Comparison of ENCODE assay signal across 26 mouse cellular contexts in the genomic region with DNA sequence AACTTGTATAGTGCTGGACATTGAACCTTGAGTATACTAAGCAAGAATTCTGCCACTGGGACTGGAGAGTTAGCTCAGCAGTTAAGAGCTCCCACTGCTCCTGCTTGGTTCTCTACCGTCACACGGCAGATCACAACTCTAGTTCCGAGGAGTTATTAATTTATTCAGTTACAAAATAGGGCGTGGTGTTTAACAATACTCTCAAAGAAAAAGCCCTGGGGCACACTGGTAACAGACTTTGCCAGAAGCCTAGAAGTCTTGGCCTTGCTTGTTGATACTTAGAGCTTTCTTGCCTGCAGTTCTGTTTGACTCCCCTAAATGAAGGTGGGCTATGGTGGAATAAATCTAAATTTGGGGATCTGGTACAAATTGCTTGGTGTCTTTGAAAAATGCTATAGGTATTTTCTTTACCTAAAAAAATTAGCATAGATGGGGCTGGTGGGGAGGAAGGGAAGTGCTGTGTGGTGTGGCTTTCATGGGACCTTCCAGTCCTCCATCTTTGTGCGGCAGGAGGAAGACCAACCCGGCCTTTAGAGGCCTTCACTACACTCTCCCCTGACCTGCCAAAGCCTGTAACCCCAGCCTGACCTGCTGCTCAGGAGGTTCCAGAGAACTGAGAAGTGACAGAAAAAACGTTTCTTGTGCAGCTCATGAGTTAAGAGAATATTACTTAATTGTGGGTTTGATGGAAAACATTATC.
DNase-seq lines count a peak whose midpoint lies in the region; ATAC-seq and TF ChIP-seq lines count a peak whose summit lies in the region.
"Had no signal": no experiment of that assay in that cellular context is flagged by ENCODE, and none has a peak within 500 bp of the region (broad histone marks: within the 10 kb centered on the region; RNA-seq: fewer than 3 reads in every experiment).

No protein-coding gene starts in this region.

- H3K36me3 ChIP-seq in lung, embryonic 16.5 days (ENCODE audit: control insufficient read depth, insufficient read depth, low read length) = no peaks in the 10 kb centered on the region; the same call in 1 of the 2 replicates
- H3K36me3 ChIP-seq in embryonic facial prominence, embryonic 15.5 days = no peaks in the 10 kb centered on the region
- H3K36me3 ChIP-seq: forebrain, embryonic 12.5 days; G1E; heart, embryonic 15.5 days; hindbrain, embryonic 12.5 days; stomach, embryonic 15.5 days had no signal

- no peak for TF ChIP-seq CTCF in gastrocnemius, adult 2 months (IDR thresholded peaks at IDR 0.05)
- TF ChIP-seq CTCF in lung, adult 2 months (IDR thresholded peaks at IDR 0.05; ENCODE audit: insufficient read depth, low read length) = no peak

- 38% methylated on average over 7 of the region's 7 CpGs for WGBS in lung, embryonic 16.5 days
- WGBS in lung, adult 2 months = 36% methylated on average over 7 of the region's 7 CpGs
- 33% methylated on average over 7 of the region's 7 CpGs for WGBS in embryonic facial prominence, embryonic 15.5 days

- no peak for TF ChIP-seq POLR2A in lung, adult 2 months (IDR thresholded peaks at IDR 0.05; ENCODE audit: borderline replicate concordance, extremely low read depth, low read depth, low read length)

- peak overlapping the region; percentile 12; the same call in 1 of the 2 replicates for H3K27ac ChIP-seq in gastrocnemius, adult 2 months
- H3K27ac ChIP-seq in lung, embryonic 16.5 days (ENCODE audit: low read length) = peak overlapping the region; percentile 85
- H3K27ac ChIP-seq in embryonic facial prominence, embryonic 15.5 days (replicated peaks) = peak overlapping the region; percentile 87
- H3K27ac ChIP-seq: forebrain, embryonic 12.5 days; heart, embryonic 15.5 days; hindbrain, embryonic 12.5 days; hindbrain, postnatal 0 days; left cerebral cortex, adult 2 months; macrophage; stomach, embryonic 15.5 days had no signal

- peak; percentile 85 for ATAC-seq in lung, embryonic 16.5 days (ENCODE audit: low read depth)
- peak; percentile 53; the same call in 1 of the 2 replicates for ATAC-seq in embryonic facial prominence, embryonic 15.5 days (ENCODE audit: insufficient number of reproducible peaks, low FRiP score, low TSS enrichment, low read depth)
- ATAC-seq in megakaryocyte progenitor cell, adult 5-6 weeks (replicated peaks; ENCODE audit: poor library complexity) = no peak
- ATAC-seq: forebrain, postnatal 0 days; hindbrain, postnatal 0 days; intestine, embryonic 16.5 days had no signal

- H3K9me3 ChIP-seq in lung, embryonic 16.5 days (ENCODE audit: control insufficient read depth, low read length) = no peaks in the 10 kb centered on the region
- H3K9me3 ChIP-seq in embryonic facial prominence, embryonic 15.5 days (replicated peaks) = 0 out of 2 replicates have a peak, but pooled peaks cover 3% of the 10 kb centered on the region
- H3K9me3 ChIP-seq: forebrain, embryonic 12.5 days; G1E; heart, embryonic 15.5 days; stomach, embryonic 15.5 days had no signal

- DNase-seq in gastrocnemius, adult 2 months = no peak
- DNase-seq in gastrocnemius, postnatal 36 days = no peak
- no peak for DNase-seq in lung, adult 2 months
- no peak for DNase-seq in liver
- DNase-seq in right cerebral cortex, postnatal 14 days = no peak
- DNase-seq: adrenal gland, postnatal 10 days; cerebellum, adult 8-10 months; cerebellum, postnatal 25 days; forebrain, postnatal 0 days; kidney, postnatal 14 days; midbrain, embryonic 14.5 days; retina, postnatal 1 day; right cerebral cortex, postnatal 25 days had no signal

- peaks cover 11% of the 10 kb centered on the region; the same call in 1 of the 2 replicates for H3K4me1 ChIP-seq in lung, embryonic 16.5 days (replicated peaks; ENCODE audit: control insufficient read depth, insufficient read depth, low read length)
- peaks cover 10% of the 10 kb centered on the region for H3K4me1 ChIP-seq in lung, adult 2 months (ENCODE audit: control insufficient read depth, insufficient read depth, low read length)
- peaks cover 24% of the 10 kb centered on the region for H3K4me1 ChIP-seq in embryonic facial prominence, embryonic 15.5 days
- H3K4me1 ChIP-seq: forebrain, embryonic 12.5 days; heart, embryonic 15.5 days; hindbrain, embryonic 12.5 days; stomach, embryonic 15.5 days had no signal

- H3K4me2 ChIP-seq in lung, embryonic 16.5 days (ENCODE audit: low read depth, low read length) = no peak overlapping the region
- no peak overlapping the region for H3K4me2 ChIP-seq in embryonic facial prominence, embryonic 15.5 days (replicated peaks)
- H3K4me2 ChIP-seq: forebrain, embryonic 12.5 days; heart, embryonic 15.5 days; hindbrain, embryonic 12.5 days; liver, embryonic 11.5 days; stomach, embryonic 15.5 days had no signal

- no peak overlapping the region for H3K4me3 ChIP-seq in gastrocnemius, adult 2 months
- no peak overlapping the region for H3K4me3 ChIP-seq in lung, embryonic 16.5 days (ENCODE audit: low read length)
- no peak overlapping the region for H3K4me3 ChIP-seq in lung, adult 2 months (replicated peaks; ENCODE audit: extremely low read depth, low read depth, low read length)
- no peak overlapping the region for H3K4me3 ChIP-seq in embryonic facial prominence, embryonic 15.5 days (replicated peaks)
- H3K4me3 ChIP-seq: forebrain, embryonic 12.5 days; heart, embryonic 15.5 days; hindbrain, embryonic 12.5 days; left cerebral cortex, adult 2 months; stomach, embryonic 15.5 days had no signal

- intact Hi-C loops in gastrocnemius, adult 2 months (cut with DNase I) = no loop called here
- intact Hi-C loops in gastrocnemius, postnatal 36 days (cut with DNase I) = no loop called here

- H3K27me3 ChIP-seq in lung, embryonic 16.5 days (ENCODE audit: control insufficient read depth, insufficient read depth, low read depth, low read length) = no peaks in the 10 kb centered on the region
- no peaks in the 10 kb centered on the region for H3K27me3 ChIP-seq in embryonic facial prominence, embryonic 15.5 days
- H3K27me3 ChIP-seq: forebrain, embryonic 12.5 days; heart, embryonic 15.5 days; hindbrain, embryonic 12.5 days; stomach, embryonic 15.5 days had no signal

- H3K9ac ChIP-seq in lung, embryonic 16.5 days (ENCODE audit: low read length) = no peak overlapping the region
- H3K9ac ChIP-seq in embryonic facial prominence, embryonic 15.5 days = no peak overlapping the region
- H3K9ac ChIP-seq: forebrain, embryonic 12.5 days; forebrain, postnatal 0 days; heart, embryonic 15.5 days; hindbrain, embryonic 12.5 days; stomach, embryonic 15.5 days had no signal

Comparison
In these comparisons a context has a peak if more than half of its experiments do, and no peak if none do; other contexts are left out.
1. H3K27ac ChIP-seq: peak in every context shown above with its lines; median percentile 87 in embryonic facial prominence, embryonic 15.5 days; 85 in lung, embryonic 16.5 days; 12 in gastrocnemius, adult 2 months.